Mouse (Mus musculus) erythroblast, embryonic 14.5 days (primary cell): ENCODE measurements around the gene Tmem40. TPM values are rescaled to one million over a fixed set of nuclear protein-coding genes. Genes with fewer than 3 reads are reported as not detected.

ENCODE experiments used
- H3K27me3 ChIP-seq: 2 replicates; pipeline ENCODE4 v1.6.1; 2012; ENCODE audit warnings: inconsistent platforms; ENCODE audit not compliant: control insufficient read depth
- H3K36me3 ChIP-seq: 2 replicates; pipeline ENCODE4 v1.6.1; 2012; ENCODE audit warnings: mild to moderate bottlenecking, inconsistent platforms; ENCODE audit not compliant: control insufficient read depth
- H3K4me1 ChIP-seq: 2 replicates; pipeline ENCODE4 v1.6.1; 2012; ENCODE audit warnings: inconsistent platforms; ENCODE audit not compliant: control insufficient read depth
- H3K4me3 ChIP-seq: replicated peaks from 2 replicates; pipeline ENCODE3; 2012; ENCODE audit warnings: moderate library complexity, mild to moderate bottlenecking, inconsistent platforms
- H3K9me3 ChIP-seq: 2 replicates; pipeline ENCODE4 v1.6.1; 2012; ENCODE audit warnings: low read length, inconsistent platforms, mixed read lengths; ENCODE audit not compliant: control insufficient read depth
- GATA1 ChIP-seq: IDR thresholded peaks from 2 replicates; pipeline ENCODE4 v1.6.1; 2012; ENCODE audit warnings: low read length, inconsistent platforms, mixed read lengths
- TAL1 ChIP-seq: IDR thresholded peaks from 3 replicates; pipeline ENCODE4 v1.6.1; 2012; ENCODE audit warnings: low read length, inconsistent platforms, mixed read lengths
- polyA plus RNA-seq: library from polyadenylated mRNA; stranded (reverse); fragments of >175 nt; gene quantifications from 2 replicates; pipeline ENCODE4 v1.2.3, GENCODE M21; 2012

Tmem40 gene
- polyA plus RNA-seq, 1 experiment = 5.2 TPM

- H3K9me3 ChIP-seq = no peaks in the 10 kb centered on the region
- H3K4me1 ChIP-seq = peaks cover 12% of the 10 kb centered on the region
- no peak for TF ChIP-seq GATA1
- TF ChIP-seq TAL1 = no peak
- H3K4me3 ChIP-seq = no peak overlapping the region
- no peaks in the 10 kb centered on the region for H3K27me3 ChIP-seq
- no peaks in the 10 kb centered on the region for H3K36me3 ChIP-seq
Observed at GRCm38 (mm10) chr6:115722246-115722645, 40.0 kb downstream of the Tmem40 start.

- no peaks in the 10 kb centered on the region for H3K27me3 ChIP-seq
- peaks cover 15% of the 10 kb centered on the region for H3K4me1 ChIP-seq
- TF ChIP-seq GATA1 (no peak), TAL1 (no peak)
- H3K4me3 ChIP-seq = peak overlapping the region; percentile 36
- no peaks in the 10 kb centered on the region for H3K36me3 ChIP-seq
- no peaks in the 10 kb centered on the region for H3K9me3 ChIP-seq
Observed at GRCm38 (mm10) chr6:115717715-115718558, 44.3 kb downstream of the Tmem40 start.

GRCm38 (mm10) chr6:115717101-115717652 is 45.0 kb downstream of the Tmem40 start:
- H3K27me3 ChIP-seq = no peaks in the 10 kb centered on the region
- no peaks in the 10 kb centered on the region for H3K36me3 ChIP-seq
- no peak overlapping the region for H3K4me3 ChIP-seq
- TF ChIP-seq GATA1 (no peak), TAL1 (0 out of 3 replicates have a peak, but pooled peaks have one; percentile 29)
- H3K9me3 ChIP-seq = no peaks in the 10 kb centered on the region
- H3K4me1 ChIP-seq = peaks cover 15% of the 10 kb centered on the region

- TF ChIP-seq GATA1 (no peak), TAL1 (no peak; the same call in 2 of the 3 replicates)
- no peak overlapping the region for H3K4me3 ChIP-seq
- no peaks in the 10 kb centered on the region for H3K27me3 ChIP-seq
- H3K36me3 ChIP-seq = no peaks in the 10 kb centered on the region
- H3K4me1 ChIP-seq = no peaks in the 10 kb centered on the region
- H3K9me3 ChIP-seq = no peaks in the 10 kb centered on the region
Observed at GRCm38 (mm10) chr6:115711261-115711660, 50.9 kb downstream of the Tmem40 start.

- no peaks in the 10 kb centered on the region for H3K4me1 ChIP-seq
- TF ChIP-seq GATA1 (no peak), TAL1 (no peak)
- no peaks in the 10 kb centered on the region for H3K27me3 ChIP-seq
- H3K4me3 ChIP-seq = no peak overlapping the region
- no peaks in the 10 kb centered on the region for H3K9me3 ChIP-seq
- no peaks in the 10 kb centered on the region for H3K36me3 ChIP-seq
Observed at GRCm38 (mm10) chr6:115702901-115703300, 59.3 kb downstream of the Tmem40 start.

- no peak overlapping the region for H3K4me3 ChIP-seq
- TF ChIP-seq GATA1 = no peak
- no peak for TF ChIP-seq TAL1
Observed at GRCm38 (mm10) chr6:115701302-115701701, 60.9 kb downstream of the Tmem40 start.

GRCm38 (mm10) chr6:115700778-115701177 is 61.4 kb downstream of the Tmem40 start:
- no peaks in the 10 kb centered on the region for H3K4me1 ChIP-seq
- no peaks in the 10 kb centered on the region for H3K9me3 ChIP-seq

More at GRCm38 (mm10) chr6:115701302-115701701, 60.9 kb downstream of the Tmem40 start:
- no peaks in the 10 kb centered on the region for H3K9me3 ChIP-seq
- H3K27me3 ChIP-seq = no peaks in the 10 kb centered on the region
- no peaks in the 10 kb centered on the region for H3K4me1 ChIP-seq
- no peaks in the 10 kb centered on the region for H3K36me3 ChIP-seq

GRCm38 (mm10) chr6:115698699-115699098 is 63.5 kb downstream of the Tmem40 start:
- H3K27me3 ChIP-seq = no peaks in the 10 kb centered on the region
- H3K4me3 ChIP-seq = no peak overlapping the region
- no peaks in the 10 kb centered on the region for H3K9me3 ChIP-seq
- TF ChIP-seq GATA1 = no peak
- TF ChIP-seq TAL1 = no peak
- H3K4me1 ChIP-seq = peaks cover 3% of the 10 kb centered on the region
- H3K36me3 ChIP-seq = no peaks in the 10 kb centered on the region

More at GRCm38 (mm10) chr6:115700778-115701177, 61.4 kb downstream of the Tmem40 start:
- H3K36me3 ChIP-seq = no peaks in the 10 kb centered on the region
- no peak for TF ChIP-seq GATA1
- H3K4me3 ChIP-seq = no peak overlapping the region
- no peaks in the 10 kb centered on the region for H3K27me3 ChIP-seq

GRCm38 (mm10) chr6:115697739-115698558 is 64.3 kb downstream of the Tmem40 start:
- no peaks in the 10 kb centered on the region for H3K9me3 ChIP-seq
- no peaks in the 10 kb centered on the region for H3K36me3 ChIP-seq
- TF ChIP-seq GATA1 (no peak), TAL1 (no peak)
- no peaks in the 10 kb centered on the region for H3K27me3 ChIP-seq
- no peak overlapping the region for H3K4me3 ChIP-seq
- H3K4me1 ChIP-seq = peaks cover 3% of the 10 kb centered on the region
